Mouse (Mus musculus) urinary bladder, postnatal 25 days (tissue): ENCODE results near the gene Tchp.

ENCODE experiments used
- DNase-seq: peaks from one replicate; pipeline ENCODE4 v3.0.0; 2022; ENCODE audit warnings: low spot score

The Tchp gene

GRCm38 (mm10) chr5:114740595-114740994 lies 33.0 kb downstream of the Tchp start:
- no peak for DNase-seq

GRCm38 (mm10) chr5:114742572-114742971 lies 35.0 kb downstream of the Tchp start:
- no peak for DNase-seq

GRCm38 (mm10) chr5:114742998-114743696 lies 35.6 kb downstream of the Tchp start:
- no peak for DNase-seq

- no peak for DNase-seq
These were observed 36.1 kb downstream of the Tchp start for GRCm38 (mm10) chr5:114743697-114744090.

GRCm38 (mm10) chr5:114745581-114745980 lies 38.0 kb downstream of the Tchp start:
- DNase-seq = no peak

GRCm38 (mm10) chr5:114746886-114747285 lies 39.3 kb downstream of the Tchp start:
- DNase-seq = no peak

GRCm38 (mm10) chr5:114747521-114747920 lies 40.0 kb downstream of the Tchp start:
- DNase-seq = no peak

- no peak for DNase-seq
These were observed 42.8 kb downstream of the Tchp start for GRCm38 (mm10) chr5:114750325-114750724.

GRCm38 (mm10) chr5:114752397-114752796 lies 44.8 kb downstream of the Tchp start:
- no peak for DNase-seq

GRCm38 (mm10) chr5:114753384-114753783 lies 45.8 kb downstream of the Tchp start:
- DNase-seq = no peak

- DNase-seq = no peak
These were observed 52.1 kb downstream of the Tchp start for GRCm38 (mm10) chr5:114759536-114760090.

- no peak for DNase-seq
These were observed 54.4 kb downstream of the Tchp start for GRCm38 (mm10) chr5:114761980-114762379.

GRCm38 (mm10) chr5:114764812-114765735 lies 57.5 kb downstream of the Tchp start:
- DNase-seq = no peak

GRCm38 (mm10) chr5:114766686-114767085 lies 59.1 kb downstream of the Tchp start:
- no peak for DNase-seq

GRCm38 (mm10) chr5:114767185-114767584 lies 59.6 kb downstream of the Tchp start:
- DNase-seq = no peak

- DNase-seq = no peak
These were observed 62.2 kb downstream of the Tchp start for GRCm38 (mm10) chr5:114769786-114770185.

- no peak for DNase-seq
These were observed 64.2 kb downstream of the Tchp start for GRCm38 (mm10) chr5:114771796-114772195.
